Mouse (Mus musculus): ENCODE results near the gene Adpgk. TPM values are rescaled to one million over a fixed set of nuclear protein-coding genes. Genes with fewer than 3 reads are reported as not detected.

The Adpgk gene
- 22.1 and 22.3 TPM in 2 replicates for polyA plus RNA-seq (2015; fragmentation: Nextera tagmentation; extraction: Ambion mirVana)

DNA sequence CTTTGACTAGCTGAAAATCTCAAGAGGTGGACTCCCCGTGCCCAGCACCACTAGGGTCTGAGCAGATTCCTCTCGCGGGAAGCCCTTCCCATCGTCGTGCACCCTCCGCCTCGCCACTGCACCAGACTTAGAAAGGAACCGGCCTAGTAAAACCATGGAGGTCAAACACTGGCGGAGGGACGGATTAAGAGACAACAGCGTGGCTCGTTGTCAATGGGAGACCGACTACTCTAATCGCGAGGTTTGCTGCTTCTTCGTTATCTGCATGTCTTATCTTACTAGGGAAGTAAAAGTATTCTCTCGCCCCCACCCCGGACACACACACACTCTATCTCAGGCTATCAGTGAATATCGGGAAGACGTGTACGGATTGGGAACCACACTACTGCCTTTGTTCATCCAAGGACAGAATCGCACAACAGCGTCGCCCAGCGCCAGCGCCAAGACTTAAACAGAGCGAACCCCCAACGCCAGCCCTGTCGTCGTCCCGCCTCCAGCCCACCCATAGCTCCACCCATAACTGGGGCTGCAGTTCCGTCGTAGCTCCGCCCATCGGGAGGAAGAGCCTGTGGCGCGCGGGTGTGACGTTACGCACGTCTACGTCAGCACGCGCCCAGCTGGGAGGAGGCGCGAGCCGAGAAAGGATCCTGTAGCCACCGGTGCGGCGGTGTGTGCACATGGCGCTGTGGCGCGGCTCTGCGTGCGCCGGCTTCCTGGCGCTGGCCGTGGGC lies at the start of gene Adpgk:
Adpgk (plus strand) TSS at position 602 of the 731 bp plus-strand sequence.
- peak; percentile 98 for ATAC-seq
- WGBS = under 1% methylated on average over 57 of the region's 58 CpGs

DNA sequence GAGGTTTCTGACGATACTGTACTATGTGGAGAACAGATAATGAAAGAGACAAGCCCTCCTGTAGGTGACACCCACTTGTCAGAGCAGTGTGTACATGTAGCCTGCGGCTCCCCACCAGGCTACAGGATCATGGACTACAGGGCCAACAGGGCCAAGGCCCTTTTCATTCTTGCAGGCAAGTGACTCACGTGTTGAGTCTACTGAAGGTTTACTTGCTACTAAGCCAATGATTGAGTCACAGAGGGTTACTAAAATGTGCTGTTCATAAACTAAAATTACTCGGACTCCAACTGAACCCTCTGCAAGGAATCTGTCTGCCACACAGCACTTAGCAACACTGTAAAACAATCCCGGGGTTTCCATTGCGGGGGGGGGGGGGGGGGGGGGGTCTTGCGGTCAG lies 46.2 kb upstream of the Adpgk start:
- Histone ChIP-seq H3K4me1 (replicated peaks) (peaks cover 12% of the 10 kb centered on the region), H3K9ac (replicated peaks) (no peak overlapping the region), H3K27me3 (no peaks in the 10 kb centered on the region), H3K36me3 (no peaks in the 10 kb centered on the region), H3K27ac (no peak overlapping the region), H3K4me3 (replicated peaks) (no peak overlapping the region), H3K4me2 (replicated peaks) (no peak overlapping the region), H3K9me3 (no peaks in the 10 kb centered on the region)
- no peak for ATAC-seq
- WGBS = 57% methylated on average over 7 of the region's 7 CpGs

More for the DNA sequence above, at the start of gene Adpgk:
- Histone ChIP-seq H3K4me1 (replicated peaks) (peaks cover 32% of the 10 kb centered on the region), H3K27me3 (no peaks in the 10 kb centered on the region), H3K27ac (peak within 1 kb of the TSS; percentile 94), H3K9me3 (no peaks in the 10 kb centered on the region), H3K36me3 (no peaks in the 10 kb centered on the region), H3K9ac (replicated peaks) (peak within 1 kb of the TSS; percentile 88), H3K4me3 (replicated peaks) (peak within 1 kb of the TSS; percentile 75), H3K4me2 (replicated peaks) (peak within 1 kb of the TSS; percentile 76)

DNA sequence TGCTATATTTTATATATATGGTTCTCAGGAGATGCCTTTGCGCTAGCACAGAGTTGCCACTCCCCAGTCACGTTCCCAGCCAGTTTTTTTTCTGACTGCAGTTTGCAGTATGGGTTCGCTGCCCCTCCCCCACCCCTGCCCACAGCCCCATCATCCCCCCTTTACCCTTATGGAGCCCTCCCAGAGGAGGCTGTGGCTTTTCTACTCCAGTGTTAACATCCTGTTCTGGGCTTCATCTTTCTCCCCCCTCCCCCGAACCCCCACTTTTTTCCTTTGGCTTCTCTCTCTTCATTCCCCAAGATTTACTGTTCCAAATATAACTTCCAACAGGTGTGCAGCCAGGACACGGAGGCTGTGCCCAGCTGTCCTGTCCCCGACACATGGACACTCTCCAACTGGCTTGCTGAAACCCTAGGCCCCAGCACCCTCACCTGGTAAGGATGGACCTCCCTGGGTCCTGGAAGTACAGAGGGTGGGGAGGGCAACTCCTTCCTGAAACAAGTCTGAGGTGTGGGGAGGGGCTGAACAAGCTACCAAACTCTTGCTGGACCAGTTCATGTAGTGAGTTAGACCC lies 44.8 kb upstream of the Adpgk start:
- Histone ChIP-seq H3K36me3 (no peaks in the 10 kb centered on the region), H3K4me2 (replicated peaks) (no peak overlapping the region), H3K27me3 (no peaks in the 10 kb centered on the region), H3K27ac (no peak overlapping the region), H3K9me3 (no peaks in the 10 kb centered on the region), H3K4me1 (replicated peaks) (peaks cover 12% of the 10 kb centered on the region), H3K4me3 (replicated peaks) (no peak overlapping the region), H3K9ac (replicated peaks) (no peak overlapping the region)
- WGBS = 67% methylated on average over 6 of the region's 6 CpGs
- ATAC-seq = no peak

DNA sequence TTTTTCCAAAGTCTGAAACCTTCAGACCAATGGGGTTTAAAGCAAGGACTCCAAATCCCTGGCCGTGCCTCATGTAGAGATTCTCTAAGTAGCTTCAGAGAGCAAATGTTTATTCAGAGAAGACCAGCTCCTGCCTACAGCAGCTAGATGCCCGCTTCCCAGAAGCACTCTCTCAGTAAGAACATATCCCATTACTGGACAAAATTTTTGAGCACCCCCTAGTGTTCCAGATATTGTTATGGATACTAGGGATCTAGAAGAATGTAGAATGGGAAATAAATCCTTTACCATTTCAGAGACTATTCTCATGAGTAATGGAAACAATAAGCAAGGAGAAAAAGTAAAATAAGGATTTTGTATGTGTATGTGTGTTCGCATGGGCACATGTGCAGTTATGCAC lies 42.0 kb upstream of the Adpgk start:
- ATAC-seq = no peak
- H3K9ac ChIP-seq (replicated peaks) = no peak overlapping the region
- 73% methylated on average over 3 of the region's 3 CpGs for WGBS
- no peak overlapping the region for H3K4me3 ChIP-seq (replicated peaks)
- H3K27ac ChIP-seq = no peak overlapping the region
- H3K4me1 ChIP-seq (replicated peaks) = peaks cover 12% of the 10 kb centered on the region
- H3K9me3 ChIP-seq = no peaks in the 10 kb centered on the region
- no peak overlapping the region for H3K4me2 ChIP-seq (replicated peaks)
- H3K36me3 ChIP-seq = no peaks in the 10 kb centered on the region
- no peaks in the 10 kb centered on the region for H3K27me3 ChIP-seq

DNA sequence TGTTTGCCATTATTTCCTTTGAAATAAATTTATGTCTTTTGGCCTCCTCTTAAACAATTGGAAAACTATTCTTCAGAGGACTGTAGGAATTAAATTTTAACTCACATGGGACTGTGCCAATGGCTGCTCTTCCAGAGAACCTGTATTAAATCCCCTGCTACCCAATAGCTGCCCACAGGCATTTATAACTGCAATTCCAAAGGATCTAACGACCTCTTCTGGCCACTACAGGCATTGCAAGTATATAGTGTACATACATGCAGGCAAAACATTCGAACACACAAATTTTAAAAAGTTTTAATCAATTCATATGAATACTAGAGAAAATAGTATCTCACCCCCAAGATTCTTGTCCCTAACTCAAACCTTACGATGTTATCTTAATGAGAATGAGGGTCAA lies 41.1 kb upstream of the Adpgk start:
- no peak overlapping the region for H3K9ac ChIP-seq (replicated peaks)
- WGBS = 58% methylated on average over 3 of the region's 3 CpGs
- H3K27me3 ChIP-seq = no peaks in the 10 kb centered on the region
- peaks cover 12% of the 10 kb centered on the region for H3K4me1 ChIP-seq (replicated peaks)
- no peak overlapping the region for H3K4me2 ChIP-seq (replicated peaks)
- H3K4me3 ChIP-seq (replicated peaks) = no peak overlapping the region
- no peaks in the 10 kb centered on the region for H3K9me3 ChIP-seq
- H3K27ac ChIP-seq = no peak overlapping the region
- ATAC-seq = no peak
- no peaks in the 10 kb centered on the region for H3K36me3 ChIP-seq

DNA sequence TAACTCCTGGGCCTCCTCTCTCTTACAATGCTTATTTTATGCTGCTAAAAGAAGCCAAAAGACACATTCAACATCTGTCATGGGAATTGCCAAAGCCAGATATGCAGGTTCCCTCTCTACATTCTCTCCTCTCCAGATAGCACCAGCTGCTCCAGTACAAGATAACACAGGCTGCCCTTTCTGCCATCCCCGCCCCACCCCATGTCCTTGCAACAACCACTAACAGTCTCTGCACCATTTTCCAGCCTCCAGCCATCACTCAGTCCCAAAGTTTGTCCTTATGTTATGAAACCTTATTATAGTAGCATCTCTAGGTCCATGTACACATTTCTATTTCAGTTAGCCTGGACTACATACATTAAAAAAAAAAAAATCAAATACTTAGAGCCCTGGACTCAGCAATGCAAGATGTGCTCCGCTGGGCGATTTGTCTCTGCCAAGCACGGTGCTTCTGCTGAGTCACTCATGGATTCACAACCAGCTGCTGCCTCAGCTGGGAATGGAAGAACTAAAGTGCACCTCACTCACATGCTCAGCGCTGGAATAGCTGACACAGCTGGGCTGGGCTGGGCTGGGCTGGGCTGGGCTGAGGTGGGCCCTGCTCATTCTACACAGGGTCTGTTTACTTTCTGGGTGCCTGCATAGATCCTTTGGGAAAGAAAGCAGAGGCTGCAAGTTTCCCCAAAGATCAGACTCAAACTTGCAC lies 36.5 kb upstream of the Adpgk start:
- H3K9ac ChIP-seq (replicated peaks) = no peak overlapping the region
- peaks cover 4% of the 10 kb centered on the region; the same call in 1 of the 2 replicates for H3K4me1 ChIP-seq (replicated peaks)
- no peak for ATAC-seq
- H3K4me2 ChIP-seq (replicated peaks) = no peak overlapping the region
- no peak overlapping the region for H3K27ac ChIP-seq
- H3K9me3 ChIP-seq = no peaks in the 10 kb centered on the region
- no peaks in the 10 kb centered on the region for H3K27me3 ChIP-seq
- no peaks in the 10 kb centered on the region for H3K36me3 ChIP-seq
- no peak overlapping the region for H3K4me3 ChIP-seq (replicated peaks)
- 77% methylated on average over 5 of the region's 5 CpGs for WGBS

DNA sequence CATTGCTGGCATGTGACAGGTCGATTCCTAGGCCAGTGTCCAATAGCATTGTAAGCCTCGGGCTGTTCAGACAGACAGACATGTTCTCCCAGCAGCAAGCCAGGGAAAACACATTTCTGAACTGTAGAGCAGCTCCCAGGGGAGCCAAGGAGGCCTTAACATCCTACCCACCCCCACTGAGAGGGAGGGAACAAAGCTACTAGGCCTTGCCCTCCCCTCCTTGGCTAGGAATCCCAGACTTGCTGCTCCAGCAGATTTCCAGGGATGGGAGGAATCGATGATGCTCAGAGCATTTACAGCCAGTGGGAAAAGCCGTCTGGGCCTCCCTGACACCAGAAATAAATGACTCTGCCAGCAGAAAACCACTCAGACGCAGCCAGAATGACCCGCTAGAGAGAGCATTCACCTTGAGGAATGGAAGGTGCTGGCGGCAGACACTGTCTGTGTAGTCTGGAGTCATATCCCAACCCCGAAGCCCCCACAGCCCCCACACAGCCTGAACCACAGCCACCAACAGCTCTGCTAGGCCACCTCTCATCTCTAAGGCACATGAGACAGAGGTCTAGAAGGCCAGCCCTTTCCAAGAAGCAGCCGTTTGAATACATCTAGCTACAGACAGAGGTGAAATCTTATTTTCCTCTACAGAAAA lies 31.4 kb upstream of the Adpgk start:
- no peak overlapping the region for H3K4me3 ChIP-seq (replicated peaks)
- peaks cover 4% of the 10 kb centered on the region; the same call in 1 of the 2 replicates for H3K4me1 ChIP-seq (replicated peaks)
- H3K4me2 ChIP-seq (replicated peaks) = no peak overlapping the region
- no peak overlapping the region for H3K9ac ChIP-seq (replicated peaks)
- H3K9me3 ChIP-seq = no peaks in the 10 kb centered on the region
- H3K36me3 ChIP-seq = no peaks in the 10 kb centered on the region
- WGBS = 67% methylated on average over 9 of the region's 9 CpGs
- no peaks in the 10 kb centered on the region for H3K27me3 ChIP-seq
- no peak for ATAC-seq
- peak overlapping the region; percentile 48; the same call in 1 of the 2 replicates for H3K27ac ChIP-seq

DNA sequence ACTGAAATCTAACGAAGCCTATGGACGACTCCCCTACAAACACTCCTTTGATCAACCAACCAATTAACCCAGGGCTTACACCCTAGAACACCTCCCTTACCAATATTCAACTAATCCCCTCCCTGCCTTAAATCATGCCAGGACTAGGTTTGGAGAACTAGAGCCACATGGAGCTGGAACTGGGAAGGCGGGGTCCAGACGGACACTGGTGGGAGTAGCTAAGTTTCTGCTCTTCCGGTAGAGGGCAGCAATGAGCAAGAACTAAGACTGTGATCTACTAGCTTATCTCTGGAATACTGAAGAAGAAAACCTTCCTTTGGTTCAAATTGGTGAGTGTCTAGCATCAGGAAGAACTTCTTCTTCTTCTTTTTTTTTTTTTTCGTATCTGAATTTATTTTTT lies 25.0 kb upstream of the Adpgk start:
- Histone ChIP-seq H3K36me3 (no peaks in the 10 kb centered on the region), H3K4me3 (replicated peaks) (no peak overlapping the region), H3K9ac (replicated peaks) (no peak overlapping the region), H3K27ac (no peak overlapping the region), H3K4me1 (replicated peaks) (no peaks in the 10 kb centered on the region), H3K27me3 (no peaks in the 10 kb centered on the region), H3K9me3 (no peaks in the 10 kb centered on the region), H3K4me2 (replicated peaks) (no peak overlapping the region)
- WGBS = 46% methylated on average over 6 of the region's 6 CpGs
- no peak for ATAC-seq

DNA sequence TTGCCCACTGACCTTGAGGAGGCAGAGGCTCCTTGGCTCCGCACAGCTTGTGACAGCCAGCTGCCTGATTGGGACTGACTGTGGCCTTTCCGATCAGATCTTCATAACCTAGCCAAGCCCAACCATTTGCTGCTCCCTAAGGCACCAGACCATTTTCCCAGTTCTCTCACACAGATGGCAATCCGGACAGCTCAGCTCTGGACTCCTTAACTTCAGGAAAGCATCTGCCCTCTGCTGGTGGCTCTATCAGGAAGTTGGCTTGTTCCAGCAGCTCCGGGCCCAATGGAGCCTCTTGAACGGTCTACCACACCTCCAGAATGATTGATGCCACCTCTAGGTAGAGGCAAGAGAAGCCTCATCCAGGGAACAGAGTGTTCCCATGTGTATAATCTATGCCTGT lies 21.6 kb upstream of the Adpgk start:
- Histone ChIP-seq H3K4me1 (replicated peaks) (peaks cover 5% of the 10 kb centered on the region), H3K9me3 (no peaks in the 10 kb centered on the region), H3K4me3 (replicated peaks) (no peak overlapping the region), H3K36me3 (no peaks in the 10 kb centered on the region), H3K27me3 (no peaks in the 10 kb centered on the region), H3K27ac (no peak overlapping the region), H3K9ac (replicated peaks) (no peak overlapping the region), H3K4me2 (replicated peaks) (no peak overlapping the region)
- 42% methylated on average over 5 of the region's 5 CpGs for WGBS
- 0 out of 2 replicates have a peak, but pooled peaks have one; percentile 53 for ATAC-seq

DNA sequence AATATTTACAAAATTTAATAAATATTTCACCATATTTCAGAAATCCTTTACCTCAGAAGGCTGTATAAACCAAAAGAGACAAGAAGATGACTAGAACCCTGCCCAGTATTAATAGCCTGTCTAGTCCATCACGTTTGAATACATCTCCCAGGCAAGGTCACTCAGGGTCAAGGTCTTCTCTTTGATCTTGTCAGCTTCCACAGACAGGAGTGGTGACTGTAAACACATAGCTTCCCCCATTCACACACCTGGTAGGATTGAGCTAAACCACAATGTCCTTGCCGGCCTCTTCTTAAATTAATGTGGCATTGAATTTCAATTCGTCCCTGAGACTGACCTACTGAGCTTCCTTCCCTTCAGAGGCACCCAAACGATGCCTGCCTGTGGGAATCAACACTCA lies 20.3 kb upstream of the Adpgk start:
- WGBS = 42% methylated on average over 4 of the region's 4 CpGs
- Histone ChIP-seq H3K4me1 (replicated peaks) (peaks cover 8% of the 10 kb centered on the region), H3K4me3 (replicated peaks) (no peak overlapping the region), H3K9me3 (no peaks in the 10 kb centered on the region), H3K9ac (replicated peaks) (no peak overlapping the region), H3K27ac (no peak overlapping the region), H3K4me2 (replicated peaks) (no peak overlapping the region), H3K36me3 (no peaks in the 10 kb centered on the region), H3K27me3 (no peaks in the 10 kb centered on the region)
- no peak for ATAC-seq

DNA sequence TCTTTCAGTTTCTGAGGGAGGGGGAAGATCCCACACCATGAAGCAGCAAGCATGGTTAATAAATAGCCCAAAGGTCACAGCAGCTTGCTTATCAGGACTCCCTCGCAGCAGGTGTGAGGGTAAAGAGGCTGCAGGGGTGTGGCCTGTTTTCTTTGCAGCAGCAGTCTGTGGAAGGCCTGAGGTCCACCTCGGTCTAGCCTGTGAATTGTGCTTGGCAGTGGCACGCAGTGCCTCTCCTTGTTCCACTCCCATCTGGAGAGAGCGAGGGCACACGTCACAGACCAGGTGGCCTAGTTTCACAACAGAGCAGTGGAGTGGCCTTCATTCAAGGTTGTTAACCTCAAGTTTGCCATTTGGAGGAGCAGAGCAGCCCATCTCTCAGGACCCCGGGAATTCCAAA lies 19.6 kb upstream of the Adpgk start:
- Histone ChIP-seq H3K27ac (no peak overlapping the region), H3K9me3 (no peaks in the 10 kb centered on the region), H3K4me1 (replicated peaks) (peaks cover 8% of the 10 kb centered on the region), H3K36me3 (no peaks in the 10 kb centered on the region), H3K27me3 (no peaks in the 10 kb centered on the region), H3K4me3 (replicated peaks) (no peak overlapping the region), H3K9ac (replicated peaks) (no peak overlapping the region), H3K4me2 (replicated peaks) (no peak overlapping the region)
- 61% methylated on average over 6 of the region's 6 CpGs for WGBS
- no peak for ATAC-seq

DNA sequence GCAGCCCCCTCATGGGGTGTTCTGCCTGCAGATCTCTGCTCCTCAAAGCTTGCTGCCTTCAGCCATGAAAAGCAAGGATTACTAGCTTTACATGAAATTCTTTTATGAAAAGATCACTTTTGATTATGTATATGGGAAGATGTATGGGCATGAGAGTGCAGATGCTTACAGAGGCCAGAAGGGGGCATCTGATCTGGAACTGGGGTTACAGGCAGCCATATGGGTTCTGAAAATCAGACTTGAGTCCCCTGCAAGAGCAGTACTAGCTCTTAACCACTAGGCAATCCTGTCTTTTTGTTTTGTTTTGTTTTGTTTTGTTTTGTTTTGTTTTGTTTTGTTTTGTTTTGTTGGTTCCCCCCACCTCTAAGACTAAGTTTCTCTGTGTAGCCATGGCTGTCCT lies 18.2 kb upstream of the Adpgk start:
- H3K36me3 ChIP-seq = no peaks in the 10 kb centered on the region
- no peak overlapping the region for H3K9ac ChIP-seq (replicated peaks)
- H3K27me3 ChIP-seq = no peaks in the 10 kb centered on the region
- ATAC-seq = no peak
- no peak overlapping the region for H3K4me3 ChIP-seq (replicated peaks)
- no peak overlapping the region for H3K4me2 ChIP-seq (replicated peaks)
- H3K27ac ChIP-seq = no peak overlapping the region
- no peaks in the 10 kb centered on the region for H3K9me3 ChIP-seq
- peaks cover 13% of the 10 kb centered on the region for H3K4me1 ChIP-seq (replicated peaks)

All from midbrain, embryonic 13.5 days (tissue).